Mouse (Mus musculus): Measurements from ENCODE around the gene Ly6g6f. TPM values are rescaled to one million over a fixed set of nuclear protein-coding genes. Genes with fewer than 3 reads are reported as not detected.

Gene Ly6g6f
- polyA plus RNA-seq, 1 experiment = 3.3 TPM

DNA sequence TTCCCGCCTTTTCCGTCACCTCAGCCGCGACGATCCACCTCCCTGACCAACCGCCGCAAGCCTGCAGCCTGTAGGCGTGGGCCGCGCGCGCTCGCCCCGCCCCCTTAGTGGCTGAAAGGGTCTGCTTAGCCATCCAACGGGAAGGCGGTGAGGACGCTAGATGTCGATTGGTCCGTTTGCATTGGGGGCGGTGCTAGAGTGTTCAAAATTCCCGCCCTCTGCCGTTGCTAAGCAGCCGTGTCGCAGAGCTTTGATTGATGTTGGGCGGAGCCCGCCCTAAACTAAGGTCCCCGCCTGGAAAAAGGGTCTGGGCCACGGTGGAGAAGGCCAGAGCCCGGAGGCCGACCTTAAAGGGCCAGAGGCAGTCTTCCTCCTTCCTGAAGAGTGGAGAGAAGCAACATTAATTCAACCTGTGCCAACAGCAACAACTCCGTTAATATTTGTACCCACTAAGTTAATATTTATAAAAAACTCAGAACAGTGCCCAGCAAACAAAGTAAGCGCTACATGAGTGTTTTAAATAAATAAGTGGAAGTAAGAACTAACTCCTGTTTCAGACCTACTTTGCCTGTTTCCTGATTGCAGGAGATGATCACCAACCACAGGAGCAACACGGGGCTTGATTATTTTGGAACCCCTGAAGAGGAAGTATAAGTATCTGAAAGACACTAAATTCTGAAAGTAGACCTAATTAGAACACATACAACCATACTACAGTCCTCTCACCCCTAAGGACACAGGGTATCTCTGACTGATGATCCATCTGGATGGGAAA, 38.5 kb downstream of the Ly6g6f start, which contains the start of gene Msh5:
Gene Msh5 (minus strand): TSS at position 65 of the 775 bp plus-strand sequence.

Other genes starting within 250 kb of the Ly6g6f start
- gene Stk19, start 248.7 kb downstream of the Ly6g6f start, polyA plus RNA-seq (2012; rRNA removed; ENCODE audit: low replicate concordance) = 55.2 and 59.8 TPM in 2 replicates
- gene Dxo, start 248.6 kb downstream of the Ly6g6f start, polyA plus RNA-seq (2012; rRNA removed; ENCODE audit: low replicate concordance) = 63.9 and 83.5 TPM in 2 replicates
- 66.9 and 74.8 TPM in 2 replicates for gene Skiv2l, start 235.4 kb downstream of the Ly6g6f start, polyA plus RNA-seq (2012; rRNA removed; ENCODE audit: low replicate concordance)
- gene Nelfe, start 235.2 kb downstream of the Ly6g6f start, polyA plus RNA-seq (2012; rRNA removed; ENCODE audit: low replicate concordance) = 14.9 and 36.1 TPM in 2 replicates
- gene Cfb, start 223.1 kb downstream of the Ly6g6f start, polyA plus RNA-seq (2012; rRNA removed; ENCODE audit: low replicate concordance) = 16.5 and 49.9 TPM in 2 replicates
- gene Zbtb12, start 206.1 kb downstream of the Ly6g6f start, polyA plus RNA-seq (2012; rRNA removed; ENCODE audit: low replicate concordance) = 6.2 and 6.7 TPM in 2 replicates
- gene Gm20547, start 203.6 kb downstream of the Ly6g6f start, polyA plus RNA-seq (2012; rRNA removed; ENCODE audit: low replicate concordance) = not detected in 2 replicates
- 5.1 and 6.8 TPM in 2 replicates for gene C2, start 187.3 kb downstream of the Ly6g6f start, polyA plus RNA-seq (2012; rRNA removed; ENCODE audit: low replicate concordance)
- 206 and 215 TPM in 2 replicates for gene Ehmt2, start 187.1 kb downstream of the Ly6g6f start, polyA plus RNA-seq (2012; rRNA removed; ENCODE audit: low replicate concordance)
- 74.7 and 81.1 TPM in 2 replicates for gene Slc44a4, start 171.1 kb downstream of the Ly6g6f start, polyA plus RNA-seq (2012; rRNA removed; ENCODE audit: low replicate concordance)
- gene Neu1, start 154.4 kb downstream of the Ly6g6f start, polyA plus RNA-seq (2012; rRNA removed; ENCODE audit: low replicate concordance) = 40.9 and 52.9 TPM in 2 replicates
- gene Hspa1b, start 126.4 kb downstream of the Ly6g6f start, polyA plus RNA-seq (2012; rRNA removed; ENCODE audit: low replicate concordance) = 5.4 and 9.5 TPM in 2 replicates
- gene Gm20481, start 115.7 kb downstream of the Ly6g6f start, polyA plus RNA-seq (2012; rRNA removed; ENCODE audit: low replicate concordance) = not detected in 2 replicates
- 4.9 and 6.7 TPM in 2 replicates for gene Hspa1a, start 113.5 kb downstream of the Ly6g6f start, polyA plus RNA-seq (2012; rRNA removed; ENCODE audit: low replicate concordance)
- 0.15 and 0.22 TPM in 2 replicates for gene Hspa1l, start 112.9 kb downstream of the Ly6g6f start, polyA plus RNA-seq (2012; rRNA removed; ENCODE audit: low replicate concordance)
- 88.2 and 110 TPM in 2 replicates for gene Lsm2, start 103.7 kb downstream of the Ly6g6f start, polyA plus RNA-seq (2012; rRNA removed; ENCODE audit: low replicate concordance)
- 142 and 150 TPM in 2 replicates for gene Vars, start 84.6 kb downstream of the Ly6g6f start, polyA plus RNA-seq (2012; rRNA removed; ENCODE audit: low replicate concordance)
- gene Vwa7, start 69.0 kb downstream of the Ly6g6f start, polyA plus RNA-seq (2012; rRNA removed; ENCODE audit: low replicate concordance) = 1.6 and 2.0 TPM in 2 replicates
- gene Sapcd1, start 57.6 kb downstream of the Ly6g6f start, polyA plus RNA-seq (2012; rRNA removed; ENCODE audit: low replicate concordance) = 0.41 and 0.69 TPM in 2 replicates
- 2.0 and 5.6 TPM in 2 replicates for gene Msh5, start 38.9 kb downstream of the Ly6g6f start, polyA plus RNA-seq (2012; rRNA removed; ENCODE audit: low replicate concordance)
- 133 and 202 TPM in 2 replicates for gene Clic1, start 35.6 kb downstream of the Ly6g6f start, polyA plus RNA-seq (2012; rRNA removed; ENCODE audit: low replicate concordance)
- gene Ddah2, start 26.6 kb downstream of the Ly6g6f start, polyA plus RNA-seq (2012; rRNA removed; ENCODE audit: low replicate concordance) = 13.4 and 17.5 TPM in 2 replicates
- gene Ly6g6c, start 20.2 kb downstream of the Ly6g6f start, polyA plus RNA-seq (2012; rRNA removed; ENCODE audit: low replicate concordance) = 0.85 and 7.5 TPM in 2 replicates
- 0.18 and 0.55 TPM in 2 replicates for gene Mpig6b, start 19.4 kb downstream of the Ly6g6f start, polyA plus RNA-seq (2012; rRNA removed; ENCODE audit: low replicate concordance)
- gene Ly6g6e, start 8.7 kb downstream of the Ly6g6f start, polyA plus RNA-seq (2012; rRNA removed; ENCODE audit: low replicate concordance) = 0.15 and 29.8 TPM in 2 replicates
- gene Ly6g6d, start 7.5 kb downstream of the Ly6g6f start, polyA plus RNA-seq (2012; rRNA removed; ENCODE audit: low replicate concordance) = 5.8 and 13.6 TPM in 2 replicates
- gene Abhd16a, start 3.7 kb upstream of the Ly6g6f start, polyA plus RNA-seq (2012; rRNA removed; ENCODE audit: low replicate concordance) = 135 and 240 TPM in 2 replicates
- not detected in 2 replicates for gene Ly6g5c, start 22.7 kb upstream of the Ly6g6f start, polyA plus RNA-seq (2012; rRNA removed; ENCODE audit: low replicate concordance)
- gene Ly6g5b, start 29.8 kb upstream of the Ly6g6f start, polyA plus RNA-seq (2012; rRNA removed; ENCODE audit: low replicate concordance) = 1.7 TPM in 2 replicates
- gene Gpank1, start 35.8 kb upstream of the Ly6g6f start, polyA plus RNA-seq (2012; rRNA removed; ENCODE audit: low replicate concordance) = 15.1 and 26.1 TPM in 2 replicates
- 334 and 557 TPM in 2 replicates for gene Csnk2b, start 36.4 kb upstream of the Ly6g6f start, polyA plus RNA-seq (2012; rRNA removed; ENCODE audit: low replicate concordance)
- 21.5 and 30.6 TPM in 2 replicates for gene D17H6S53E, start 40.8 kb upstream of the Ly6g6f start, polyA plus RNA-seq (2012; rRNA removed; ENCODE audit: low replicate concordance)
- gene Apom, start 46.4 kb upstream of the Ly6g6f start, polyA plus RNA-seq (2012; rRNA removed; ENCODE audit: low replicate concordance) = 0.25 TPM in 2 replicates
- gene Bag6, start 49.6 kb upstream of the Ly6g6f start, polyA plus RNA-seq (2012; rRNA removed; ENCODE audit: low replicate concordance) = 179 and 180 TPM in 2 replicates
- 388 and 529 TPM in 2 replicates for gene Prrc2a, start 79.3 kb upstream of the Ly6g6f start, polyA plus RNA-seq (2012; rRNA removed; ENCODE audit: low replicate concordance)
- gene Aif1, start 90.5 kb upstream of the Ly6g6f start, polyA plus RNA-seq (2012; rRNA removed; ENCODE audit: low replicate concordance) = 0.76 TPM in 1 of 2 replicates, not detected in the other
- gene Lst1, start 102.8 kb upstream of the Ly6g6f start, polyA plus RNA-seq (2012; rRNA removed; ENCODE audit: low replicate concordance) = 6.5 and 24.6 TPM in 2 replicates
- gene Ltb, start 108.8 kb upstream of the Ly6g6f start, polyA plus RNA-seq (2012; rRNA removed; ENCODE audit: low replicate concordance) = 6.3 and 41.5 TPM in 2 replicates
- 1.5 and 1.8 TPM in 2 replicates for gene Tnf, start 116.4 kb upstream of the Ly6g6f start, polyA plus RNA-seq (2012; rRNA removed; ENCODE audit: low replicate concordance)
- 0.70 and 1.1 TPM in 2 replicates for gene Lta, start 119.7 kb upstream of the Ly6g6f start, polyA plus RNA-seq (2012; rRNA removed; ENCODE audit: low replicate concordance)
- not detected in 2 replicates for gene Gm16181, start 135.2 kb upstream of the Ly6g6f start, polyA plus RNA-seq (2012; rRNA removed; ENCODE audit: low replicate concordance)
- 2.2 and 3.7 TPM in 2 replicates for gene Atp6v1g2, start 148.1 kb upstream of the Ly6g6f start, polyA plus RNA-seq (2012; rRNA removed; ENCODE audit: low replicate concordance)
- gene Nfkbil1, start 150.2 kb upstream of the Ly6g6f start, polyA plus RNA-seq (2012; rRNA removed; ENCODE audit: low replicate concordance) = 27.0 and 39.7 TPM in 2 replicates
- 147 and 156 TPM in 2 replicates for gene Ddx39b, start 156.1 kb upstream of the Ly6g6f start, polyA plus RNA-seq (2012; rRNA removed; ENCODE audit: low replicate concordance)
- 447 and 1,433 TPM in 2 replicates for gene H2-D1, start 177.1 kb upstream of the Ly6g6f start, polyA plus RNA-seq (2012; rRNA removed; ENCODE audit: low replicate concordance)
- 28.5 and 65.5 TPM in 2 replicates for gene H2-Q1, start 234.8 kb upstream of the Ly6g6f start, polyA plus RNA-seq (2012; rRNA removed; ENCODE audit: low replicate concordance)